Mouse (Mus musculus) C2C12 (cell line): ENCODE results near the gene Hcls1. TPM values are rescaled to one million over a fixed set of nuclear protein-coding genes. Genes with fewer than 3 reads are reported as not detected.

Experiments used
- H3K27me3 ChIP-seq: one replicate; pipeline ENCODE4 v1.6.1; 2011; ENCODE audit not compliant: control insufficient read depth, insufficient read depth, insufficient read length
- H3K36me3 ChIP-seq: one replicate; pipeline ENCODE4 v1.6.1; 2011; ENCODE audit not compliant: control insufficient read depth, insufficient read depth
- H3K4me3 ChIP-seq: one replicate; pipeline ENCODE4 v1.5.1; 2011; ENCODE audit warnings: mild to moderate bottlenecking, control low read depth; ENCODE audit not compliant: poor library complexity, insufficient read depth, severe bottlenecking
- H3K79me2 ChIP-seq: one replicate; pipeline ENCODE4 v1.6.1; 2011; ENCODE audit not compliant: control insufficient read depth, insufficient read depth
- H3K79me3 ChIP-seq: one replicate; pipeline ENCODE4 v1.6.1; 2011; ENCODE audit warnings: low read depth, control low read depth
- H3ac ChIP-seq: one replicate; pipeline ENCODE3; 2011; ENCODE audit warnings: low read depth; ENCODE audit not compliant: control insufficient read depth, insufficient read length
- CEBPB ChIP-seq: IDR thresholded peaks from one replicate; pipeline ENCODE4 v1.6.1; 2011; ENCODE audit warnings: low read depth, mild to moderate bottlenecking, control low read depth, moderate library complexity
- CTCF ChIP-seq: IDR thresholded peaks from one replicate; pipeline ENCODE4 v1.5.1; 2011; ENCODE audit not compliant: control insufficient read depth, insufficient read depth, insufficient read length
- FOSL1 ChIP-seq: IDR thresholded peaks from one replicate; pipeline ENCODE4 v1.8.0; 2011; ENCODE audit warnings: mild to moderate bottlenecking, low read length; ENCODE audit not compliant: poor library complexity, insufficient read depth, severe bottlenecking
- MAX ChIP-seq: IDR thresholded peaks from one replicate; pipeline ENCODE4 v1.6.1; 2011; ENCODE audit warnings: mild to moderate bottlenecking, control low read depth
- MYOD1 ChIP-seq: IDR thresholded peaks from one replicate; pipeline ENCODE4 v1.6.1; 2011; ENCODE audit warnings: low read depth; ENCODE audit not compliant: control insufficient read depth, insufficient read length
- MYOG ChIP-seq: IDR thresholded peaks from one replicate; pipeline ENCODE4 v1.6.1; 2011; ENCODE audit not compliant: control insufficient read depth, insufficient read length; ENCODE audit errors: extremely low read depth
- USF1 ChIP-seq: IDR thresholded peaks from one replicate; pipeline ENCODE4 v1.6.1; 2011; ENCODE audit warnings: low read depth, mild to moderate bottlenecking, control low read depth, moderate library complexity
- polyA plus RNA-seq: library from polyadenylated mRNA; unstranded; fragments of >200 nt; fragmentation: generic; extraction: Trizol; gene quantifications from one replicate; pipeline ENCODE4 v1.2.1, GENCODE M21; 2012; ENCODE audit warnings: missing spikeins

The Hcls1 gene
- polyA plus RNA-seq, 1 experiment: not detected

DNA sequence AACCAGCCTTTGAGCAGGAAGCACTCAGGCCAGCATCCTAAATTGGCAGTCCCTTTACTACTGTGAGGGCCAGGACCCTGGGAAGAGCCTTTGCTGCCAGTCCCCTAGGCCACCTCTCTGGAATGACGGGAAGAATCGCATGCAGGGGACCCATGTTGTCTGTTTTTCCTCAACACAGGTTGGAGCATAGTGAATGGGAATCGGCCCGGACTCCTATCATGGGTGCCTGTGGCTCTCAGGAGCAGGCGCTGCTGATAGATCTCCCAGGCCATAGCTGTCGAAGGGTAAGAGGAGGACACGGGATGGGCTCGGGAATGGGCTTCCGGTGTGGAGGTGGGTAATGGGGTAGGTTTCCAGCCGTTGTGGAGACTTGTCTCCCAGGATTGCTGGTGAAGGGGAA lies 3.4 kb upstream of the Hcls1 start:
- Histone ChIP-seq H3K36me3 (peaks cover 25% of the 10 kb centered on the region), H3ac (no peak overlapping the region), H3K79me3 (no peaks in the 10 kb centered on the region), H3K4me3 (no peak overlapping the region), H3K79me2 (no peaks in the 10 kb centered on the region), H3K27me3 (no peaks in the 10 kb centered on the region)
- TF ChIP-seq FOSL1: no peak
- TF ChIP-seq MYOG: no peak
- no peak for TF ChIP-seq CEBPB
- TF ChIP-seq CTCF: no peak
- TF ChIP-seq USF1: no peak
- no peak for TF ChIP-seq MAX
- no peak for TF ChIP-seq MYOD1

DNA sequence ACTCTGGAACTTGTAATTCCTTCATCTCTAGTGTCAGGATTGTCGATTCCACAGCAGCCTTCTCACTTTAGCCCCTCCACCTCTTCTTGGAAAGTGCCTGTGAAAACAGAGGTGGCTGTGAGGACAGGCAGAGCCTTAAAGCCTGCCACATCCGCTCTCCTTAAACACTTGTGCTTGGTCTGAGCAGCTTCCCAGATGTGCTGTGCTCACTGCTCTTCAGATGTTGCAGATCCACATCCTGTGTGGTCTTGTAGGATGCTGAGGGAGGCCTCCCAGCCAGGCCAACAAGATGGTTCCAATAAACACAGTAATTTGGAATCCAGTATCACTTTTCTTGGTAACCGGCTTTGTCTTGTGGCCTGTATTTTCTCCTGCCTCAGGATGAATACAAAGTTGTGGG lies 2.8 kb upstream of the Hcls1 start:
- TF ChIP-seq CTCF (no peak), MYOG (no peak), MAX (no peak), MYOD1 (no peak), CEBPB (no peak), FOSL1 (no peak), USF1 (no peak)
- Histone ChIP-seq H3K79me2 (no peaks in the 10 kb centered on the region), H3K4me3 (no peak overlapping the region), H3K27me3 (no peaks in the 10 kb centered on the region), H3K79me3 (no peaks in the 10 kb centered on the region), H3ac (no peak overlapping the region), H3K36me3 (peaks cover 25% of the 10 kb centered on the region)

DNA sequence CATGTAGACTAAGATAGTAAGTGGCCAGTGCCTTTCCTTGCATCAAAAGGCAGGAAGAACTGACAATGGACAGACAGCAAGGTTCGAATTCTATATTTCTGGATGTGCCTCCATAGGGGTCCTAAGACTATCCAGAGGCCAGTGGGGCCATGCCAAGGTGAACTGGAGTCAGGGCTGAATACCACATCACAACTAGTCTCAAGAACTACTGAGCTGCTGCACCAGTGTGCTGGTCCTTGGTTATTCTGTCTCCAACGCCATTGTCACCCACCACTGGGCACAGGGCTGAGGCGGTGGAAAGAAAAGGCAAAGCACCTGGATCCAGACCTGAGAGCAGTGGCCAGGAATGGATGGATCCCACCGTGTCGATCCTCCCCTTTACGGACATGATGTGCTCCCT lies 2.2 kb upstream of the Hcls1 start:
- TF ChIP-seq USF1: no peak
- no peak for TF ChIP-seq MYOD1
- TF ChIP-seq FOSL1: no peak
- TF ChIP-seq MYOG: no peak
- TF ChIP-seq CEBPB: no peak
- TF ChIP-seq CTCF: no peak
- no peak for TF ChIP-seq MAX
- Histone ChIP-seq H3K27me3 (no peaks in the 10 kb centered on the region), H3K4me3 (no peak overlapping the region), H3K36me3 (peaks cover 25% of the 10 kb centered on the region), H3K79me2 (no peaks in the 10 kb centered on the region), H3ac (no peak overlapping the region), H3K79me3 (no peaks in the 10 kb centered on the region)

DNA sequence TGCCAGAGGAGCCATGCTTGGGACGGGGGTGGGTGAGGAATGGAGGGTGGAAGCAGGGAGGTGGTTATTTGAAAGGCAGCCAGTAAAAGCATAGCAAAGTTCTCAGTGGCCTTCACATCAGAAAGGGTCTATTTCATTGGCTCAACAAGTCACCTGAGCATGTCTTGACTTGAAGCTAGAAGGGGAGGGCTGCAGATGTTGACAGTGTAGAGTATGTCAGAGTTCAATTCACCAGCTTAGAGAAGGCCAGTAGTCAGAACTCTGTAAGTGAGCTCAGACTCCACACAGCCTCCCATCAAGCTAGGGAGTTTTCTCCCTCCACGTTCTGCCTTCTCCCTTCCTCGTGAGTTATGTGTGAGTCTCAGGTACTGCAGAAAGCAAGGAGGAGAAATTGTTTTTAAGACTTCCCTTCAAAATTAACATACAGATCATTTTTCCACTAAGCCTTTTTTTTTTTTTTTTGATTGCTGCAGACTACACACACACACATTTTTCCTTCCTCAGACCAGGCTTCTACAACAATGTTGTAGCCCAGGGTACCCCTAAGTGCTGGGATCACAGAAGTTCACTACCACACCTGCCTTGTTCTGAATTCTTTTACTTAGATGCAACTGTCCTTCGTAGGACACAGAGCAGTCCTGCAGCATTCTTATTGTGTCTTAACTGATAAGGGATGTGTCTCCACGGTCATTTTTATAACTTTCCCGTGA lies 497 bp upstream of the Hcls1 start:
- no peak for TF ChIP-seq CEBPB
- TF ChIP-seq MAX: no peak
- TF ChIP-seq CTCF: no peak
- no peak for TF ChIP-seq FOSL1
- no peak for TF ChIP-seq MYOG
- no peak for TF ChIP-seq USF1
- H3K36me3 ChIP-seq: peaks cover 12% of the 10 kb centered on the region
- no peak overlapping the region for H3K4me3 ChIP-seq
- no peaks in the 10 kb centered on the region for H3K79me2 ChIP-seq
- H3ac ChIP-seq: no peak overlapping the region
- H3K27me3 ChIP-seq: no peaks in the 10 kb centered on the region
- H3K79me3 ChIP-seq: no peaks in the 10 kb centered on the region

GRCm38 (mm10) chr16:36935814-36936213 lies 1.0 kb downstream of the Hcls1 start:
- H3K36me3 ChIP-seq: peaks cover 12% of the 10 kb centered on the region
- no peak overlapping the region for H3ac ChIP-seq
- H3K79me2 ChIP-seq: no peaks in the 10 kb centered on the region
- no peak overlapping the region for H3K4me3 ChIP-seq
- no peaks in the 10 kb centered on the region for H3K27me3 ChIP-seq
- no peaks in the 10 kb centered on the region for H3K79me3 ChIP-seq
- TF ChIP-seq USF1: no peak

DNA sequence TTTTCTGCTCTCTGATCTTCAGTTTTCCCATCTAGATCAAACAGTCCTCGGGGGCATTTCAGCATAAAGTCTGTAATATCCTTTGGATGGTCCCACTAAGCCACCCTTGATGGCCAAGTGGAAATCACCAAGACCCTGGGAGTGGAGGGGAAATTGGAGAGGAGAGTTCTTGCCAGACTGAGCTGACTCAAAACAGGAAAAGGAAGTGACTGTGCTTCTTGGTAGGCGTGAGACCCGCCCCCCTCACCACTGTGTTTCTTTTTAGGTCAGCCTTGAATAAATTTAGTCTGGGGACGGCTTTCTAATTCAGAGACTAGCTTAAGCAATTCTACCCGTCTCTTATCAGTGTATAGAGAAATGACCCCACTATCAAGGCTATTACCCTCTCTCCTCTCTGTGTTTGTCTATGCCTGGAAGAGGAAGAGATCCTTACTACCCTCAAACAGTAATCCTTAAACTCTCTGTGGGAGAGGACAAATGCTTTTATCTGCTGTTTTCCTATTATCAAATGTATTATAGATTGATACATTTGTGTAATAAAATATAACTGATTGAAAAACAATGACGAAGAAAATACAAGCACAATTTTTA lies 6.4 kb downstream of the Hcls1 start:
- no peak overlapping the region for H3K4me3 ChIP-seq
- no peaks in the 10 kb centered on the region for H3K79me3 ChIP-seq
- no peak for TF ChIP-seq MYOD1
- TF ChIP-seq FOSL1: no peak
- TF ChIP-seq CTCF: no peak
- no peak for TF ChIP-seq MYOG
- H3ac ChIP-seq: no peak overlapping the region
- no peaks in the 10 kb centered on the region for H3K36me3 ChIP-seq
- no peaks in the 10 kb centered on the region for H3K79me2 ChIP-seq
- H3K27me3 ChIP-seq: no peaks in the 10 kb centered on the region
